Mouse (Mus musculus) liver, embryonic 14.5 days (tissue): ENCODE data around the gene Fh1.

ENCODE experiments used
- CTCF ChIP-seq: IDR thresholded peaks from 2 replicates; pipeline ENCODE4 v1.5.1; 2016; ENCODE audit warnings: antibody characterized with exemption, low read depth, control low read depth
- EP300 ChIP-seq: IDR thresholded peaks from 2 replicates; pipeline ENCODE4 v1.6.1; 2016; ENCODE audit warnings: antibody characterized with exemption, low read depth

- no peak for TF ChIP-seq EP300
- TF ChIP-seq CTCF: no peak
These were observed 18.1 kb downstream of the Fh1 start for GRCm38 (mm10) chr1:175607308-175607707.
